Mouse (Mus musculus): Measurements from ENCODE around the gene Slc16a13. TPM values are rescaled to one million over a fixed set of nuclear protein-coding genes. Genes with fewer than 3 reads are reported as not detected.
"Not testable (repeated sequence)": the region's sequence is repeated elsewhere in the genome, so short reads cannot be mapped to it uniquely, and the experiment has no call there.

The Slc16a13 gene
- polyA plus RNA-seq, 1 experiment = 6.1 TPM

DNA sequence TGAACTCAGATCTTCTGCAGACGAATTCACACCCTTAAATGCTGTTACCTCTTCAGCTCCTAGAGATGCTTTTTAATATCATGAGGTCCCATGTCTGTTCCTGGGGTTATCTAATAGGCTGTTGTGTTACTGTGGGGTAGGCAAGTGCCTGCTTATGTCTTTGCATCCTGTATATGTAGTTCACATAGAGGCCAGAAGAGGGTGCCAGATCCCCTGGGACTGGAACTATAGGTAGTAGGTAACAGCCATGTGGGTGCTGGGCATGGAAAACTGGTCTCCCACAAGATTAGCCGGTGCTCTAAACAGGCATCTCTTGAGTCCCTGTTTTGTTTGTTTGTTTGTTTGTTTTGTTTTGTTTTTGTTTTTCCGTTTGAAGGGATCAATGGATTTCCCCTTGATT lies 49.0 kb downstream of the Slc16a13 start:
- no peaks in the 10 kb centered on the region; the same call in 1 of the 2 replicates for H3K4me1 ChIP-seq (replicated peaks; ENCODE audit: control insufficient read depth, insufficient read depth, low read length)
- no peak for TF ChIP-seq POLR2A (IDR thresholded peaks at IDR 0.05; ENCODE audit: control insufficient read depth, extremely low read depth, insufficient read depth, low read length, poor library complexity)
- TF ChIP-seq CTCF (IDR thresholded peaks at IDR 0.05; ENCODE audit: borderline replicate concordance, control insufficient read depth, extremely low read depth, insufficient read depth, low read length, poor library complexity) = no peak
- WGBS = 73% methylated on average over 3 of the region's 3 CpGs
- no peak overlapping the region for H3K4me3 ChIP-seq (ENCODE audit: control insufficient read depth, insufficient read depth, low read length)
- peak; percentile 61 for DNase-seq
- no peak overlapping the region for H3K27ac ChIP-seq (ENCODE audit: control insufficient read depth, insufficient read depth, low read length)
- no peaks in the 10 kb centered on the region for H3K36me3 ChIP-seq (ENCODE audit: control insufficient read depth, insufficient read depth, low read length)
- no peaks in the 10 kb centered on the region for H3K27me3 ChIP-seq (ENCODE audit: control insufficient read depth, insufficient read depth, low read length)

DNA sequence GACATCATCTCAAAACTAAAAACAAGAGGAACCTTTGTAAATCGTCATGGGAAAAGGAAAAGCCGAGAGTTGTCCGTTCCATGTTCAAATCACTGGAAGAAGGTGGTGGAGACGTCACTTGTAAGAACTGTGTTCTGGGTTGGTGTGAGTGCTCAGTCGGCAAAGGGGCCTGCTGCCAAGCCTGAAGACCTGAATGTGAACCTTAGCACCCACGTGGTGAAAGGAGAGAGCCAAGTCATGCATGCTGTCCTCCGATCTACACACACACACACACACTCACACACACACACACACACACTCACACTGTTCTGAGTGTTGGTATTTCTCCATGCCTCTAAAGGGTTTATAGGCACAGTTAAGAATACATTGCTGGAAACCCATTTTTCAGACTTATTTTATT lies 49.7 kb downstream of the Slc16a13 start:
- TF ChIP-seq POLR2A (IDR thresholded peaks at IDR 0.05; ENCODE audit: control insufficient read depth, extremely low read depth, insufficient read depth, low read length, poor library complexity) (no peak), CTCF (IDR thresholded peaks at IDR 0.05; ENCODE audit: borderline replicate concordance, control insufficient read depth, extremely low read depth, insufficient read depth, low read length, poor library complexity) (no peak)
- 83% methylated on average over 7 of the region's 7 CpGs for WGBS
- Histone ChIP-seq H3K27ac (ENCODE audit: control insufficient read depth, insufficient read depth, low read length) (no peak overlapping the region), H3K27me3 (ENCODE audit: control insufficient read depth, insufficient read depth, low read length) (no peaks in the 10 kb centered on the region), H3K36me3 (ENCODE audit: control insufficient read depth, insufficient read depth, low read length) (no peaks in the 10 kb centered on the region), H3K4me3 (ENCODE audit: control insufficient read depth, insufficient read depth, low read length) (no peak overlapping the region), H3K4me1 (replicated peaks; ENCODE audit: control insufficient read depth, insufficient read depth, low read length) (no peaks in the 10 kb centered on the region; the same call in 1 of the 2 replicates)
- DNase-seq = no peak

DNA sequence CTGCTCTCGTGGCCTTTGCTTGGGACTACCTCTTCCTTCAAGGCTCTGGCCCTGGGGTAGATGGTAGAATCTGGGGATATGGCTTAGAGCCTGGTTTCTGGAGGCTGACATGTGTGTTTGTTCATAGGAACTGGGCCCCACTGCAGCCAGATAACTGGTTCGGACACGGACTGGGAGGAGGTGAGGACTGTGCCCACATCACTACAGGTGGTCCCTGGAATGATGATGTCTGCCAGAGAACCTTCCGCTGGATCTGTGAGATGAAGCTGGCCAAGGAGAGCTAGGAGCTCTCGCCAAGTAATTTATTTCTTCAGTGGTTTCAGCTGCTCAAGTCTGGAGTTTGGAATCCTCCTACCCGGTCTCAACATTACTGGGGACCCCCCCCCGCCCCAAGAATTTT lies 50.6 kb downstream of the Slc16a13 start:
- DNase-seq = no peak
- 94% methylated on average over 7 of the region's 7 CpGs for WGBS
- Histone ChIP-seq H3K27me3 (ENCODE audit: control insufficient read depth, insufficient read depth, low read length) (no peaks in the 10 kb centered on the region), H3K36me3 (ENCODE audit: control insufficient read depth, insufficient read depth, low read length) (no peaks in the 10 kb centered on the region), H3K4me3 (ENCODE audit: control insufficient read depth, insufficient read depth, low read length) (no peak overlapping the region), H3K27ac (ENCODE audit: control insufficient read depth, insufficient read depth, low read length) (no peak overlapping the region), H3K4me1 (replicated peaks; ENCODE audit: control insufficient read depth, insufficient read depth, low read length) (no peaks in the 10 kb centered on the region; the same call in 1 of the 2 replicates)
- no peak for TF ChIP-seq CTCF (IDR thresholded peaks at IDR 0.05; ENCODE audit: borderline replicate concordance, control insufficient read depth, extremely low read depth, insufficient read depth, low read length, poor library complexity)
- TF ChIP-seq POLR2A (IDR thresholded peaks at IDR 0.05; ENCODE audit: control insufficient read depth, extremely low read depth, insufficient read depth, low read length, poor library complexity) = no peak

DNA sequence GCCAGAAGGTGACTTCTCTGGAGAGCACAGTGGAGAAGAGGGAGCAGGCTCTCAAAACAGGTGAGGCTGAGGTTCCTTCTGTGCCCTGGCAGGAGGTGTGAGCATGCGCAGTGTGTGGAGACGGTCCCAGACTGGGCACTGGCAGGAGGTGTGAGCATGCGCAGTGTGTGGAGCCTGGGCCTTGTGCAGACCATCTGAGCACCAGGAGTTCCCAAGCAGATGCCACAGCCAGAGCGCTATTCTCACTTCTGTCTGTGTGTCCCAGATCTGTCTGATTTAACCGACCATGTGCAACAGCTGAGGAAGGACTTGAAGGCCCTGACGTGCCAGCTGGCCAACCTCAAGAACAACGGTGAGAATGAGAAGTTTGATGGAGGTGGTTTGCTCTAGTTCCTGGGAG lies 51.4 kb downstream of the Slc16a13 start:
- not testable (repeated sequence) for H3K4me1 ChIP-seq (replicated peaks; ENCODE audit: control insufficient read depth, insufficient read depth, low read length); H3K27me3 ChIP-seq (ENCODE audit: control insufficient read depth, insufficient read depth, low read length); DNase-seq; H3K4me3 ChIP-seq (ENCODE audit: control insufficient read depth, insufficient read depth, low read length); H3K27ac ChIP-seq (ENCODE audit: control insufficient read depth, insufficient read depth, low read length); H3K36me3 ChIP-seq (ENCODE audit: control insufficient read depth, insufficient read depth, low read length)
- 54% methylated on average over 7 of the region's 7 CpGs for WGBS

DNA sequence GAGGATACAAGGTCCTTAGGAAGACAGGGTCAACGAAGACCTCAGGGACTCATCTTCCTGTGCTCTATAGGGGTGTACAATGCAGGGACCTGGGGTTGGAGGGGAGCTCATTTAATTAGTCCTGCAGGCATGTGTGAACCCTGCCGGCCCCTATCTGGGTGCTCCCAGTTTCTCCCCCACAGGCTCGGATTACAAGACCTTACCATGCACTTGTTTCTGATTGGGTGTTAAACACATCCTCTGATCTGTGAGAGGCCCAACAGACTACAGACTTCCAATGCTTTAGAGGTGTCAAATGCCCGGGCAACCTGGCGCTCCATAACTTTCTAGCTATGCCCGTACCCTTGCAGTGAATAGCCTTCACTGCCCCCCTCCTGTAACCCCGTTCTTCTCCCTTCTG lies 52.7 kb downstream of the Slc16a13 start:
- H3K27ac ChIP-seq (ENCODE audit: control insufficient read depth, insufficient read depth, low read length) = no peak overlapping the region
- no peak overlapping the region for H3K4me3 ChIP-seq (ENCODE audit: control insufficient read depth, insufficient read depth, low read length)
- no peaks in the 10 kb centered on the region for H3K4me1 ChIP-seq (replicated peaks; ENCODE audit: control insufficient read depth, insufficient read depth, low read length)
- TF ChIP-seq CTCF (IDR thresholded peaks at IDR 0.05; ENCODE audit: borderline replicate concordance, control insufficient read depth, extremely low read depth, insufficient read depth, low read length, poor library complexity) (no peak), POLR2A (IDR thresholded peaks at IDR 0.05; ENCODE audit: control insufficient read depth, extremely low read depth, insufficient read depth, low read length, poor library complexity) (no peak)
- 94% methylated on average over 7 of the region's 7 CpGs for WGBS
- no peaks in the 10 kb centered on the region for H3K36me3 ChIP-seq (ENCODE audit: control insufficient read depth, insufficient read depth, low read length)
- no peak for DNase-seq
- H3K27me3 ChIP-seq (ENCODE audit: control insufficient read depth, insufficient read depth, low read length) = no peaks in the 10 kb centered on the region

Other genes starting within 250 kb of the Slc16a13 start
- 133 and 148 TPM in 2 replicates for gene Ctdnep1, start 239.9 kb downstream of the Slc16a13 start, polyA plus RNA-seq (2012; rRNA removed)
- 69.4 and 75.3 TPM in 2 replicates for gene Elp5, start 238.5 kb downstream of the Slc16a13 start, polyA plus RNA-seq (2012; rRNA removed)
- 270 and 395 TPM in 2 replicates for gene Gabarap, start 229.9 kb downstream of the Slc16a13 start, polyA plus RNA-seq (2012; rRNA removed)
- 36.5 and 43.4 TPM in 2 replicates for gene Phf23, start 225.3 kb downstream of the Slc16a13 start, polyA plus RNA-seq (2012; rRNA removed)
- gene Dvl2, start 220.5 kb downstream of the Slc16a13 start, polyA plus RNA-seq (2012; rRNA removed) = 52.4 and 55.7 TPM in 2 replicates
- 88.5 and 110 TPM in 2 replicates for gene Acadvl, start 205.7 kb downstream of the Slc16a13 start, polyA plus RNA-seq (2012; rRNA removed)
- 71.7 and 72.1 TPM in 2 replicates for gene Dlg4, start 204.1 kb downstream of the Slc16a13 start, polyA plus RNA-seq (2012; rRNA removed)
- 1.3 TPM in 1 of 2 replicates, not detected in the other for gene Asgr1, start 167.0 kb downstream of the Slc16a13 start, polyA plus RNA-seq (2012; rRNA removed)
- gene Asgr2, start 128.4 kb downstream of the Slc16a13 start, polyA plus RNA-seq (2012; rRNA removed) = 0.65 and 1.2 TPM in 2 replicates
- 6.4 and 6.8 TPM in 2 replicates for gene Mgl2, start 90.7 kb downstream of the Slc16a13 start, polyA plus RNA-seq (2012; rRNA removed)
- 4.1 and 4.6 TPM in 2 replicates for gene Clec10a, start 64.9 kb downstream of the Slc16a13 start, polyA plus RNA-seq (2012; rRNA removed)
- 4.5 and 5.3 TPM in 2 replicates for gene Slc16a11, start 8.3 kb downstream of the Slc16a13 start, polyA plus RNA-seq (2012; rRNA removed)
- gene Bcl6b, start 8.7 kb upstream of the Slc16a13 start, polyA plus RNA-seq (2012; rRNA removed) = 0.97 and 1.6 TPM in 2 replicates
- 150 and 153 TPM in 2 replicates for gene 0610010K14Rik, start 16.9 kb upstream of the Slc16a13 start, polyA plus RNA-seq (2012; rRNA removed)
- 11.1 and 11.6 TPM in 2 replicates for gene Gm21988, start 18.8 kb upstream of the Slc16a13 start, polyA plus RNA-seq (2012; rRNA removed)
- 173 and 186 TPM in 2 replicates for gene Rnasek, start 18.8 kb upstream of the Slc16a13 start, polyA plus RNA-seq (2012; rRNA removed)
- gene Alox12, start 34.3 kb upstream of the Slc16a13 start, polyA plus RNA-seq (2012; rRNA removed) = 0.68 and 1.2 TPM in 2 replicates
- gene Alox12e, start 101.6 kb upstream of the Slc16a13 start, polyA plus RNA-seq (2012; rRNA removed) = 38.5 and 44.2 TPM in 2 replicates
- 10.3 and 14.5 TPM in 2 replicates for gene Alox15, start 131.0 kb upstream of the Slc16a13 start, polyA plus RNA-seq (2012; rRNA removed)
- gene Pelp1, start 189.0 kb upstream of the Slc16a13 start, polyA plus RNA-seq (2012; rRNA removed) = 33.0 and 40.4 TPM in 2 replicates
- 213 and 220 TPM in 2 replicates for gene Arrb2, start 211.6 kb upstream of the Slc16a13 start, polyA plus RNA-seq (2012; rRNA removed)
- gene Med11, start 230.9 kb upstream of the Slc16a13 start, polyA plus RNA-seq (2012; rRNA removed) = 29.1 and 34.8 TPM in 2 replicates
- gene Zmynd15, start 238.4 kb upstream of the Slc16a13 start, polyA plus RNA-seq (2012; rRNA removed) = 27.0 and 31.2 TPM in 2 replicates
- gene Cxcl16, start 238.9 kb upstream of the Slc16a13 start, polyA plus RNA-seq (2012; rRNA removed) = 57.7 and 92.8 TPM in 2 replicates

Measured in thymus, adult 2 months (tissue).